Mouse (Mus musculus): Measurements from ENCODE around the gene Polk. TPM values are rescaled to one million over a fixed set of nuclear protein-coding genes. Genes with fewer than 3 reads are reported as not detected.

Gene Polk
- total RNA-seq (2022) = 1 to 10 TPM; 4.2 to 5.1 (median 4.5) TPM

- DNase-seq (ENCODE audit: low spot score) = peak; percentile 98
These were observed at the start of gene Polk, which contains the start of gene Col4a3bp for GRCm38 (mm10) chr13:96542081-96542889. Gene Polk (minus strand): TSS chr13:96542579. Gene Col4a3bp (plus strand): TSS chr13:96542618.

GRCm38 (mm10) chr13:96588642-96589041 is 46.3 kb upstream of the Polk start:
- DNase-seq (ENCODE audit: low spot score) = no peak

DNA sequence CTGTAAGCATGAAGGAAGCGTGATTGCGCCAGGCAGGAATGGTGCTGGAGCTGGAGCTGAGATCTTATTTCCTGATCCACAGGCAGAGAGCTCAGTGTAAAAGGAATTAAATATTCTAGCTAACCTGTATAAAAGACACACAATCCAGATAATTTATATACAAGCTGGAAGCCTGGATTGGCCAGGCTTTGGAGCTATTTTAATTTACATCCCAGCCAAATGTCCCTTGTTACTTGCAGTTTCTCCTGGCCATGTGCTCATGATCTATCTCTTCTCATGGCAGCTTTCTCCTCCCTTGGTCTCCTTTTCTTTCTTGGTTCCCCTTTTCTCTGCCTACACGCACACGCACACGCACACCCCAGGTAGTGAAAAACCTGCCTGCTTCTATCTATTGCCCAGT is 44.2 kb upstream of the Polk start:
- no peak for DNase-seq (ENCODE audit: low spot score)

GRCm38 (mm10) chr13:96584201-96584600 is 41.8 kb upstream of the Polk start:
- DNase-seq (ENCODE audit: low spot score) = no peak

DNA sequence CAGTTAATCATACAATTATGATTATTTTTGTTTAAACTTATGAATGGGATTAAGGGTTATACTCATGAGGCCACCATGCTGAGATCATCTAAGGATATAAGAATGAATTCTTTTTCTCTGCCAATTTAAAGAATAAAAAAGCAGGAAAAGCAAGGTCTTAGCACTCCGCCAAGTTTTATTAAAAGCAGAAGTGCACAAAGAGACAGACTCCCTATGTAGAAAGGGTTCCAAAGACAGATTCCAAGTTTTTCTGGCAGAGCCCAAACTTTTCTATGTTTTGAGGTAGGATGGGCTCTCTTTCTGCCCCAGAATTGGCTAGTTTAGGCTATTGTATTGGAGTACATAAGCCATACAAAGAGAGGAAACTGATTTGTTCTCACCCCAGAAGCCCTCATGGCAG is 37.6 kb upstream of the Polk start:
- no peak for DNase-seq (ENCODE audit: low spot score)

GRCm38 (mm10) chr13:96579104-96579503 is 36.7 kb upstream of the Polk start:
- no peak for DNase-seq (ENCODE audit: low spot score)

GRCm38 (mm10) chr13:96574170-96574569 is 31.8 kb upstream of the Polk start:
- DNase-seq (ENCODE audit: low spot score) = no peak

DNA sequence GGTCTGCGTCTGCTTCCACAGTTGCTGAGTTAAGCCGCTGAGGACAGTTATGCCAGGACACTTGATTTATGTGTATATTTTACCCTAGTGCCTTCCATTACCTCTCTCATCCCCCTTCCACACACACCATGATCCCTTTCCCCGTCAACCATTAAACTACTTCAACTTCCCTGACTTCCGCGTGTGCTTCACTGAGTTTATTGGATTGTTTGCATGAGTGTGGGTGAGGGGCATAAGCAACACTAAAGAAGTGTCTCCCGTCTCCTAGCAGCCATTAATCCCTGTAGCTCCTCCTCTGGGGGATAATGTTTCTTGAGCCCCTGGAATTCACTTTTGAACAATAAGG is 28.6 kb upstream of the Polk start:
- DNase-seq (ENCODE audit: low spot score) = no peak

- DNase-seq (ENCODE audit: low spot score) = no peak
These were observed 28.1 kb upstream of the Polk start for GRCm38 (mm10) chr13:96570313-96571015.

DNA sequence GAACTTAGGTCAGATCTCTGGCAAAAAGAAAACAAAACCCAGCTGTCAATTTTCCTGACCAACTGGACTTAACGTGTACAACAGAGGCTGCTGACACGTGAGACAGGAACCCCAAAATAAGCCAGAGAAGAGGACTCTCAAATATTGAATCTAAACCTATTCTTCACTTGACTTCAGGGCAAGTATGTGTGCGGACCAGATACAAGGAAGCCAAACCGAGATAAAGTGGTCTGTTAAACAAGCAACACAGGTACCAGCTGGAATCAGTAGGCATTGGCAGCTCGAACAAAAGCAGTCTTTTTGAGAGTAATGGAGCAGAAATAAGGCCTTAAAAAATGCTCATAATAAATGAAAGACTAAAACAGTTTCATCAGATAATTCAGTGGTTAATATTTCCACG is 25.6 kb upstream of the Polk start:
- no peak for DNase-seq (ENCODE audit: low spot score)

GRCm38 (mm10) chr13:96555099-96555498 is 12.7 kb upstream of the Polk start:
- DNase-seq (ENCODE audit: low spot score) = no peak

DNA sequence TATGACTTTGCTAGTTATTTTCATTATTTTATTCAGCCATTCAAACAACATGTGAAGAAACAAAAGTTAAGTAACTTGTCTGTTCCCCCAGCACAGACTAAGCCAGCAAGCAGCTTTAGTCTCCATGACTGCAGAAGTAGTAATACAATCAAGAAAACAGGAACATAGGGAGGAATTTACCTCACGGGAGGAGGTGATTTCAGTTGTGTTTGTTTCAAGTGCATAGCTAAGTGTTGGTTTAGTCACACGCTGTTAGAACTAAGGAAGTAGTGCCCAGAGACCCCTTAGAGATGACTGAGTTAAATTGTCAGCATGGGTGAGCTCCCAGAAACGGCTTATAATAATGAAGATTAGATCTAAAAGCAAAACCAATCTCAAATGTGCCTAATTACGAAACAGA is 5.6 kb upstream of the Polk start:
- no peak for DNase-seq (ENCODE audit: low spot score)

- no peak for DNase-seq (ENCODE audit: low spot score)
These were observed 4.9 kb upstream of the Polk start for GRCm38 (mm10) chr13:96547250-96547649.

DNA sequence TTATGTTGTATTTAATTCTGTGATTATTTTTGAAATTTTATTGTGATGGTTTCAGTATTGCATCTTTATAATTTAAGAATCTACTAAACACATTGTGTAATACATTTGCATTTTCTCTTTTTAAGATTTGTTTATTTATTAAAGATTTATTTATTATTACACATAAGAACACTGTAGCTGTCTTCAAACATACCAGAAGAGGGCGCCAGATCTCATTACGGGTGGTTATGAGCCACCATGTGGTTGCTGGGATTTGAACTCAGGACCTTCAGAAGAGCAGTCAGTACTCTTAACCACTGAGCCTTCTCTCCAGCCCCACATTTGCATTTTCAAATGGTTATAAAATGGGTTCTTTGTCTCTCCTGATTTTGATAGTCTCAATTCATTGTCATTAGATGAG is 2.1 kb upstream of the Polk start:
- no peak for DNase-seq (ENCODE audit: low spot score)

DNA sequence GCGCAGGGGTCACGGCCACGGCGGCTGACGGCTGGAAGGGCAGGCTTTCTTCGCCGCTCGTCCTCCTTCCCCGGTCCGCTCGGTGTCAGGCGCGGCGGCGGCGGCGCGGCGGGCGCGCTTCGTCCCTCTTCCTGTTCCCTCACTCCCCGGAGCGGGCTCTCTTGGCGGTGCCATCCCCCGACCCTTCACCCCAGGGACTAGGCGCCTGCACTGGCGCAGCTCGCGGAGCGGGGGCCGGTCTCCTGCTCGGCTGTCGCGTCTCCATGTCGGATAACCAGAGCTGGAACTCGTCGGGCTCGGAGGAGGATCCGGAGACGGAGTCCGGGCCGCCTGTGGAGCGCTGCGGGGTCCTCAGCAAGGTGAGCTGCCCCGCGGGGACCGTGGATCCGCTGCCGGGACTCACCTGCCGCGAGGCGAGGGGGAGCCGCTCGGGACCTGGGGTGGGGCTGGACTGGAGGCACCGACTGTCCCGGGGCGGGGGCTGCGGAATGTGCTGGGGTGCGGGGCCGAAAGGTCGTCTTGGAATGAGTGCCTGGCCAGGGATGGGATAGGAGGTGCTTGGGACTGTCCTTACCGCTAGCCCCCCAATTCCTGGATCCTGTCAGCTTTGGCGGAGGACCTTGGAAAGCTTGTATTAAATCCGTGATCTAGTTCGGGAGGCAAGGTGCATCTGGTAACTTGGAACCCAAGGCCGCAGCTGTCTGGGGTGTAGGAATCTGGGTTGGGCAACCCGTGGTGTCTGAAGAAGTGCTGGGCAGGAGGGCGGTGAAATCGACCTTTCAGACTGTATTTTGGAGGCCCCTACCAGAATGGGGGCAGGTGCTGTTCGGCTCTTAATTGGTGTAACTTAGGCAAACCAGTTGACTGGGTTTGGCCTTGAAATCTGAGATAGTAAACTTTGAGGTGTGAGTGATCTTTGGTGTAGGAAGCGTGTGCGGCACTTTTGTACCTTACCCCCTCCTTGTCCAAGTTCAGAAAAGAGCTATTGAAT is 817 bp upstream of the Polk start:
- DNase-seq (ENCODE audit: low spot score) = peak; percentile 12

- DNase-seq (ENCODE audit: low spot score) = no peak
These were observed 998 bp downstream of the Polk start for GRCm38 (mm10) chr13:96541381-96541780.

DNA sequence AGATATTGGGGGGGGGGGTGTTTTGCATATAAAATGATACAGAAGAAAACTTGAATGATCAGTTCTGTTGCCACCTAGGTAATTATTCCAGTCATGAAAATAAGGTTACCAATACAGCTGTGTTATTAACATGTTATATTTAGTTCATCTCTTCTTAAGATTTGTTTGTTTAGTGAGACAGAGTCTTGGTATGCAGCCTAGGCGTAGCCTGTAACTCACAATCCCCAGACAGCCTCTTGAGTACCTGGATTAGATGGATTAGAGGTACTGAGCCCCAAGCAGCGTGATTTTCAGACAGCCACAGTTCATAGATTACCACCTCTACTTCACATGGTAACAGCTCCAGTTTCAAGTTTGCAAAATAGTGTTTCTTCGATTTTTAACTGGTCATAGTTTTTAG is 4.3 kb downstream of the Polk start:
- no peak for DNase-seq (ENCODE audit: low spot score)

- no peak for DNase-seq (ENCODE audit: low spot score)
These were observed 5.4 kb downstream of the Polk start for GRCm38 (mm10) chr13:96536821-96537572.

- DNase-seq (ENCODE audit: low spot score) = no peak
These were observed 8.6 kb downstream of the Polk start for GRCm38 (mm10) chr13:96533742-96534141.

DNA sequence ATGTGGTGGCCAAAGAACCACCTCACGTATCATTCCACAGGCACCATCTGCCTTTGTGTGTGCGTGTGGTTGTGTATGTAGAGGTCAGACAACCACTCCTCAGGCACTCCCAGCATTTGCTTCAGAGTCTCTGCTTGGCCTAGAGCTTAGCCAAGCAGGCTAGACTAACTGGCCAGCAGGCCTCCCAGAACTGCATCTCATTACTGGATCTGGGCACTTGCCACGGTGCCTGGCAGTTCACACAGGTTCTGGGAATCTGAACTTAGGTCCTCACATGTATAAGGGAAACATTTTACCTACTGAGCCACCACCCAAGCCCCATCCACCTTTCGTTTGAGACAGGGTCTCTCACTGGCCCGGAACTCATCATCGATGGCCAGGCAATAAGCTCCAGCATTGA is 10.2 kb downstream of the Polk start:
- no peak for DNase-seq (ENCODE audit: low spot score)

GRCm38 (mm10) chr13:96530064-96530463 is 12.3 kb downstream of the Polk start:
- DNase-seq (ENCODE audit: low spot score) = no peak
